Mouse (Mus musculus) C2C12 (cell line): ENCODE data around the gene H2-DMb2.

ENCODE experiments used
- CEBPB ChIP-seq: IDR thresholded peaks from one replicate; pipeline ENCODE4 v1.6.1; 2011; ENCODE audit warnings: low read depth, mild to moderate bottlenecking, control low read depth, moderate library complexity
- CTCF ChIP-seq: IDR thresholded peaks from one replicate; pipeline ENCODE4 v1.5.1; 2011; ENCODE audit not compliant: control insufficient read depth, insufficient read depth, insufficient read length
- MYOG ChIP-seq: IDR thresholded peaks from one replicate; pipeline ENCODE4 v1.6.1; 2011; ENCODE audit not compliant: control insufficient read depth, insufficient read length; ENCODE audit errors: extremely low read depth

DNA sequence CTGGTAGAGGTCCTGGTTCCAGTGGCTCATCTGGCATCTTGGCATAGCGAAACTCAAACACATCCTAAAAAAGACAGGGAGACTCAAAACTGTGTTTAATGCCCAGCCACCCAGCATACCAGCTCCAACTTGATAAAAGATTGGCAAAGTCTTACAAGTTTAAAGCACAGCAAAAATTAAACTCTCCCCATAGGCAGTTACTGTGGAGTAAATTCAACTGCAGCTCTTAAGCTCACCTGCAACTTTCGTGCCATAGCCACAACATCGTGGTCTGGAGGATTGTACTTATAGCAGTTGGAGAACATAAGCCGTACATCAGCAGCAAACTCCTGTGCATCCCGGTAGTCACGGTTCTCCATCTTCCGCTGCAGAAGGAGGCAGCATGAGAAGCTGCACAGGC lies 29.0 kb upstream of the H2-DMb2 start:
- TF ChIP-seq MYOG (no peak), CTCF (no peak), CEBPB (no peak)
